Mouse (Mus musculus) left cerebral cortex, adult 18-20 months (tissue): ENCODE data around the gene Myh14. TPM values are rescaled to one million over a fixed set of nuclear protein-coding genes. Genes with fewer than 3 reads are reported as not detected.

Source experiments
- DNase-seq, 2 experiments: peaks; one replicate each; pipeline ENCODE4 v3.0.0; 2021 to 2022; ENCODE audit warnings: low spot score in 2 of 2, mixed read lengths in 1 of 2
- total RNA-seq, 2 experiments: library from RNA; stranded (reverse); gene quantifications; 2 replicates each; pipeline ENCODE4 v1.2.3; 2021

Gene Myh14
- total RNA-seq, 2 experiments from 2014 or later = 22.4 to 24.4 TPM

- DNase-seq = no peak
Measured at GRCm38 (mm10) chr7:44633407-44633806, 37.2 kb downstream of the Myh14 start.

DNA sequence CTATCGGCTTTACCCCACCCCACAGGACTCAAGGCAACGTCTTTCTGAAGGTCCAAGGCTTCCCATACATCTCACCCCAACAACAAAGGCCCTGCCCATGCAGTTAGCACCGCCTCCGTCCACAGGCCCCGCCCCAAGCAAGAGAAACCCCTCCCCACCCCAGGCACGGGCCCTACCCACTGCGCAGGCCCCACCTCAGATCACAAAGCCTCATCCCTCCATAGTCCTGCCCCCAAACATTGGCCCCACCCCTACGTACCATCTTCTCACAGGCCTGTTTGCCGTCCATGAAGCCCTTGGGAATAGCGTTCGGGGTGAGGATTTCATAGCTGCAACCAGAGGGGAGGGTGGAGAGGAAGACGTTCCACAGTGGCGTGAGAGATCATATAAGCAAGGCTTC is 38.0 kb downstream of the Myh14 start:
- no peak for DNase-seq

- no peak for DNase-seq
Measured at GRCm38 (mm10) chr7:44630437-44630836, 40.2 kb downstream of the Myh14 start.

- no peak for DNase-seq
Measured at GRCm38 (mm10) chr7:44628402-44629034, 42.1 kb downstream of the Myh14 start.

GRCm38 (mm10) chr7:44626966-44627365 is 43.7 kb downstream of the Myh14 start:
- DNase-seq = no peak

DNA sequence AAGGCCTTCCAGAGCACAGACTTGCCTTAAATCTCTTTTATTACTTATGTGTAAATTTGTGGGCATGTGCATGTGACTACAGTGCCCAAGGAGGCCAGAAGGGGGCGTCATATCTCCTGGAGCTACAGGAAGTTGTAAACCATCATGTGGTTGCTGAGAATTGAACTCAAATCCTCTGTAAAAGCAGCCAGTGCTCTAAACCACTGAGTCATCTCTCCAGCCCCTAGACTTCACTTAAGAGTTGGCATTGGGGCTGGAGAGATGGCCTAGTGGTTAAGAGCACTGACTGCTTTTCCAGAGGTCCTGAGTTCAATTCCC is 44.6 kb downstream of the Myh14 start:
- no peak for DNase-seq

- DNase-seq = no peak
Measured at GRCm38 (mm10) chr7:44625241-44626067, 45.2 kb downstream of the Myh14 start.

DNA sequence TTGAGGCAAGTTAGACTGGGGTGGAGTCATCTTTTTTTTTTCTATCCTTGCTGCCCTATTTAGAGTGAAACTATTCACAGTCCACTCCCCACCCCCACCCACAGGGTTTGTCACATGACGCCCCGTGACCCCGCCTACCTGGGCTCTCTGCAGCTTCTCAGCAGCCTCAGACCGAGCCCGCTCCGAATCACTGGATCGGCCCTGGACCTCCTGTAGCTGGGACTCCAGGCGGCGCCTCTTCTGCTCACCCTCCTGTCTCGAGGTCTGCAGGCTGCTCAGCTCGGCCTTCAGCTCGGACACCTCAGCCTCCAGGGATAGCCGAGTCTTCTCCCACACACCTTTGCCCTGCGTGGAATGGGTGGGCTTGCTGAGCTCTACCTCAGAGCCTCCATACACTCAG is 45.8 kb downstream of the Myh14 start:
- no peak for DNase-seq

DNA sequence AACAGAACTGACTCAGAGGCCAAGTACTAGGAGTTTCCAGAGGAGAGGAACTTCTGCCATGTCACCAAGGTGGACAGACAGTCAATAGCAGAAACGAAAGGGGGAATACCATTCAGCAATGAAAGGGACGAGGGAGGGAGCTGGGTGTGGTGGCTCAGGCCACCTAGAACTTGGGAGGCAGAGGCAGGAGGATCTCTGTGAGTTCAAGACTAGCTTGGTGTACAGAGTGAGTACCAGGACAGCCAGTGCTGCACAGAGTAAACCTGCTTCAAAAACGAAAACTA is 46.2 kb downstream of the Myh14 start:
- no peak for DNase-seq

DNA sequence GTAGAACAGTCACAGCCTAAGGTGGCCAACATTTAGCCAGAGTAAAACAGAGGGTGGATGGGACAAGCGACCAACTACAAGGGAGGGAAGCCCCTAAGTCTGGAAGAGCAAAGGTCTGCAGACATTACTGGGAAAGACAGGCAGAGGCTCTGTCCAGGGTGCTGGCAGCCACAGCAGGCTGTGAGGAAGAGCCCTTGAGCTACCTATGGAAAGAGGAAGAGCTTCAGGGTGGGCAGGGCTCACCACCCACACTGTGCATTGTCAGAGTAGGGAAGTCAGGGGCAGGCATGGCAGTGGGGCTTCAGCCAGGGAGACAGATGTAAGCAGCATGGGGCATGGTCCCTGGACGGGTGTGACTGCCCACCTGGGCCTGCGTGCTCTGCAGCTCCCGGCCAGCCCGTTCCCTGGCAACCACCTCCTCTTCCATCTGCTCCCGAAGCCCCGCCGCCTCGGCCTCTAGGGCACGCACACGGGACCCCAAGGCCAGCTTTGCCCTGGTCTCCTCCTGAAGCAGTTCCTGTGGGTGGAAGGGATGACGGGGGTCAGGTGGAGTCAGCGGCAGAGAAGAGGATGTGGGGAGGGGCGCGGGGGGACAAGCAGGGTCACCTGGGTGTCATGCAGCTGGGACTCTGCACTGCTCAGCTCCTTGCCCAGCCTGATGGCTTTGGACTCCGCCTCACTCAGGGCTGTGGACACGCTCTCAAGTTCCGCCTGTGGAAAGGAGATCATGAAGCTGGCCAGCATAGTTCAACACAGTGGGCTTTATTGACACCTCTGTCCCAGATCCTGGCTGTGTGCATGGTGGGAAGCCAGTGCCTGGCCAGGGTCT is 46.7 kb downstream of the Myh14 start:
- no peak for DNase-seq

GRCm38 (mm10) chr7:44617059-44617458 is 53.6 kb downstream of the Myh14 start:
- DNase-seq = no peak

DNA sequence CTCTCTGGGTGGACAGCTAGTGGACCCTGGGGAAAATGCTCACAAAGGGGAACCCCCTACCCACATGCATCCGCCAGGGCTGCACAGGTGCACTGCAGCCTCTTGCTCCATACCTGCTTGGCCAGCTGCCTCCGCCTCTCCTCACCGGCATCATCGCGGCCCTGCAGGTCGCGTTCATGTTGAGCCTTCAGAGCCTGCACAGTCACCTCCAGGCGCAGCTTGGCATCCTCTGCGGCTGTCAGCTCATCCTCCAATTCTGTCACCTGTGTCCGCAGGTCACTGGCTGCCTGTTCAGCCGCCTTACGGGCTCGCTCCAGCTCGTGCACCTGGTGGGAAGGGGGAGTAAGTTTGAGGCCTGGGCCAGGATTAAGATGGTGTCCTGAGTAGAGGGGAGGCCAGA is 54.7 kb downstream of the Myh14 start:
- DNase-seq = no peak

DNA sequence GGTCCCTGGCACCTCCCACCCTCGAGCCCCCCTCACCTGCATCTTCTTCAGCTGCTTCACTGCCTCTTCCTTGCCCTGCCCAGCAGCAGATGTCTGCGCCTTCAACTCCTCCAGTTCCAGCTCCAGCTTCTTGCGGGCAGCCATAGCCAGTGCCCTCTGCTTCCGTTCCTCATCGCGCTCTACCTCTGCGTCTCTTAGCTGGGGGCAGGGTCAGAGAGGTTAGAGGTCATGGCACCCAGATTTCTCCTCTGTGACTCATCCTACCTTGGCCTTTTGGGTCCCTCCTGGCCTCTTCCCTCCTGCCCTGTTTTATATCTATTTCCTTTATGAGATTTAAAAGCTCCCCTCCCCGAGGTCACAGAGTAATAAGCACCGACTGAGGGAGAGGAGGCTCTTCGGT is 55.3 kb downstream of the Myh14 start:
- no peak for DNase-seq

- DNase-seq = no peak
Measured at GRCm38 (mm10) chr7:44614041-44614688, 56.5 kb downstream of the Myh14 start.

DNA sequence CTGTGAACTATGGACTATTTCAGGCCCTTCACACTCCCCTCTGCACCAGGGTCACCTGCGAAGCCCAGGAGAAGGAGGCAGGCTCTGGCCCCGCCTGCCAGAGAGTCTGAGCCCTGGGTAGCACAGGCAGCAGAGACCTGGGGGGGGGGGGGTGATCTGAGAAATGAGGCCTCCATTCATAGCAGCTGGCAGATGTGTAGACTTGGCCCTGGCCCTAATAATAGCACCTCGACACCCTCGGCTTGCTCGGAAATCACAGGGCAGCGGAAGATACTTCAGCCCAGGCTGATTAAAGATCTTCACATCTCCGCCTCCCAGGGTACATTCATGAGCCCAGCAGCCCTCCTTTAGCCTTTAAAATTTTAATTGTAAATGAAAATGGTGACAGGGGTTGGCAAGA is 58.5 kb downstream of the Myh14 start:
- DNase-seq = no peak

- DNase-seq = peak; percentile 62 to 74
Measured at GRCm38 (mm10) chr7:44606171-44606901, 64.3 kb downstream of the Myh14 start.

DNA sequence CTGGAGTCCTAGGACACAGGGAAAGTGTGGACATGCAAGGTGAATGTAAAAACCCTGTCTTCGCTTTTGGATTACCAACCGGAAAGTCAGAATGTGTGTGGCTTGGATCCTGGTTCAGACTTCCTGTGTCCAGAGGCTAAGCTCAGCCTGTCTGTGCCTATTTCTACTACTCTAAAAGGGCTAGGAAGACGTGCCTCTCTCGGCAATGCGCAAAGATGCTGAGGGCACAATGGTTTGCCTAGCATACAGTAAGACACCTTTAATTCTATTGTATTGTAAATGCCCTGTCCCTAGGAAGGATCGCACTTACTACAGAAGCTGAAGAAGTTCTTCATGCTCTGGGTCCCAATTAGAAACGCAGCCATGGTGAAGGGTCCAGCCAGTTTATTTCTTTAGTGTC is 65.2 kb downstream of the Myh14 start:
- no peak for DNase-seq

GRCm38 (mm10) chr7:44604619-44605018 is 66.0 kb downstream of the Myh14 start:
- DNase-seq = no peak

DNA sequence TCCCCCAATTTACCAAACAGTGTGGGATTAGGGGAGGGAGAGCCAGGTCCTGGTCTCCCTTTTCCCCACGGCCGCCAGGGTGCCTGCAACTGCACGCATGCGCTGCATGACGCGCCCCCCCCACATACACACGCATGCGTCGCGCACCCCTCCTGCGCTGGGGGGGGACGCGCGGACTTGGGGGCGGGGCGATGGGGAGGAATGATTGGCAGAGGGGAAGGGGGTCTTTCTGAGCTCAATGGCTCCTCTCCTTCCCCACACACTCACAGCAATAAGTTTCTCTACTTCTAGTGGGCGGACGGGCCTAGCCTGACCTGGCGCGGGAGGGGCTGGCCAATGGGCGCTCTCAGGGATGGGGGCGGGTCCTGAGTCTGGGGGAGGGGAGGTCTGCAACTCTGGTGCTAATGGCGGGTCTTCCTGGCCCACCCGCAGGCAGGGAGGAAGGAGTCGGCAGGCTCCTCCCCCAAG is 66.5 kb downstream of the Myh14 start:
- DNase-seq = peak in 1 of 2 experiments; percentile 38

DNA sequence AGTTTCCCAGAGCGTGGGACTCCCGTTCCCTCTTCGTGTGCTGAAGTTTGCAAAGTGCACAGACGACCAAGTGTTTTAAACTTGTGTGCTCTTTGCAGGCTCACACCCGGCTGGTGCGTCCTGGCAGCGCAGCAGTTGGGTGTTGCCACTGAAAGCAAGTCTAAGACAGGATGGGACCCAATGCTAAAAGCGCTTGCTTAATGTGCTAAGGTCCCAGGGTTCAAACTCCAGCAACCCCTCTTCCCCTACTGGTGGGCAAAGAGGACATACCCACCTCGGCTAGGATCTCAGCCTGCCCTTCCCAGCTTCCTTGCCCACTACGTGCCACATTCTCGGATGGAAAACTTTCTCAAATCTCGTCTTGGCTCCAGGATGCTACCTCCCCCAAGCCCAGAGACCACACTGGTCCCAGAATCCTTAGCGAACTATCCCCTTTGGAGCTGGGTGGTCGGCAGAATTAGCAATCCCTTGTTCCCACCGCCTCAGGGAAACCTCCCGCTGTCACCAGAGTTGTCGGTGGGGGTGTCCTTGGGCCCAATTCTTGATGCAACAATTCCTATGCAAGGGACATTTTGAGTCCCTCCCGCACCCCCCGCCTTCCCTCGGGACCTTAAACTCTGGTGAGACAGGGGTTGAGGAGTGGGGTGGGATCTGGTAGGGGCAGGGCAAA is 67.3 kb downstream of the Myh14 start:
- no peak for DNase-seq
